Mouse (Mus musculus) kidney, postnatal 0 days (tissue): ENCODE measurements at regions not wholly inside any gene's neighbourhood (a gene's known extent, or its start where the extent isn't known, plus 50 kb on each side); places are given as distances from the start of the nearest gene placed in this dataset.

Source experiments
- ATAC-seq: fragments of 200-750 bp; cut with Nextera tagmentation; replicated peaks from 2 replicates; pipeline ENCODE4 v1.8.0; 2017; ENCODE audit warnings: low read depth, moderate number of reproducible peaks, moderate TSS enrichment, moderate library complexity; ENCODE audit not compliant: low FRiP score
- DNase-seq: peaks from one replicate; pipeline ENCODE4 v3.0.0-alpha.2; 2016; ENCODE audit warnings: low spot score
- H3K27ac ChIP-seq: fragments of 300-500 bp; sonication (generic); 2 replicates; pipeline ENCODE4 v1.5.1; 2014; ENCODE audit warnings: mild to moderate bottlenecking
- H3K27me3 ChIP-seq: fragments of 300-500 bp; sonication (generic); 2 replicates; pipeline ENCODE4 v1.6.1; 2014; ENCODE audit warnings: low read length, mixed read lengths; ENCODE audit not compliant: insufficient read depth
- H3K36me3 ChIP-seq: fragments of 300-500 bp; sonication (generic); 2 replicates; pipeline ENCODE4 v1.6.1; 2014; ENCODE audit warnings: low read length, mixed read lengths; ENCODE audit not compliant: insufficient read depth
- H3K4me1 ChIP-seq: fragments of 300-500 bp; sonication (generic); replicated peaks from 2 replicates; pipeline ENCODE4 v1.6.1; 2014; ENCODE audit warnings: antibody characterized with exemption, low read length, mixed read lengths; ENCODE audit not compliant: insufficient read depth
- H3K4me2 ChIP-seq: fragments of 300-500 bp; sonication (generic); 2 replicates; pipeline ENCODE4 v1.6.1; 2014; ENCODE audit warnings: mild to moderate bottlenecking, low read length, moderate library complexity, mixed read lengths
- H3K4me3 ChIP-seq: fragments of 300-500 bp; sonication (generic); replicated peaks from 2 replicates; pipeline ENCODE4 v1.5.1; 2014; ENCODE audit warnings: low read depth, low read length
- H3K9ac ChIP-seq: fragments of 300-500 bp; sonication (generic); 2 replicates; pipeline ENCODE4 v1.6.1; 2014; ENCODE audit warnings: low read depth, low read length
- H3K9me3 ChIP-seq: fragments of 300-500 bp; sonication (generic); replicated peaks from 2 replicates; pipeline ENCODE4 v1.6.1; 2016; ENCODE audit warnings: low read length, inconsistent platforms, mixed read lengths
- CTCF ChIP-seq: IDR thresholded peaks from 2 replicates; pipeline ENCODE4 v1.5.1; 2016; ENCODE audit warnings: antibody characterized with exemption, low read depth, mild to moderate bottlenecking, moderate library complexity
- WGBS: fragments of 180-500 bp; shearing (Covaris S2); extraction: QIAGEN DNeasy Blood & Tissue Kit; methylation state at CpG from one replicate; pipeline ENCODE4 v1.1.7; 2014; 5-methylcytosine and 5-hydroxymethylcytosine counted together

DNA sequence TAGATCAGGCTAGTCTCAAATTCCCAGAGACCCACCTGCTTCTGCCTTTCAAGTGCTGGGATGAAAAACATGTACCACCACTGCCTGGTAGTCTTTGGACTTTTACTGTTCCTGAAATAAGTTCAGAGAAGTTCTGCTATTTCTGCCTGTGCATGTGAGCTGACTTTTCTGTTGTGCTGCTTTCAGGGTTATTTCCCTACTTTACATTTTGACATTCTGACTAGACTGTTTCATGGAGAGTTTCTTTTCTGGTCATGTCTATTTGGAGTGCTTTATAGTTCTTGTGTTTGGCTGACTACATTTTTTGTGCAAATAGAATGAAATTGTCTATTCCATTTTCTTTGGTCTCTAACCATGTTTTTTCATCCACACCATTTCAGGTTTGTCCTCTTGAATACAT, 109.5 kb upstream of the Tbc1d2b start:
- Histone ChIP-seq H3K4me2 (no peak overlapping the region), H3K36me3 (no peaks in the 10 kb centered on the region), H3K9ac (no peak overlapping the region), H3K27ac (no peak overlapping the region), H3K4me3 (no peak overlapping the region), H3K4me1 (no peaks in the 10 kb centered on the region), H3K9me3 (no peaks in the 10 kb centered on the region), H3K27me3 (no peaks in the 10 kb centered on the region)
- DNase-seq: no peak
- TF ChIP-seq CTCF: no peak
- ATAC-seq: no peak

DNA sequence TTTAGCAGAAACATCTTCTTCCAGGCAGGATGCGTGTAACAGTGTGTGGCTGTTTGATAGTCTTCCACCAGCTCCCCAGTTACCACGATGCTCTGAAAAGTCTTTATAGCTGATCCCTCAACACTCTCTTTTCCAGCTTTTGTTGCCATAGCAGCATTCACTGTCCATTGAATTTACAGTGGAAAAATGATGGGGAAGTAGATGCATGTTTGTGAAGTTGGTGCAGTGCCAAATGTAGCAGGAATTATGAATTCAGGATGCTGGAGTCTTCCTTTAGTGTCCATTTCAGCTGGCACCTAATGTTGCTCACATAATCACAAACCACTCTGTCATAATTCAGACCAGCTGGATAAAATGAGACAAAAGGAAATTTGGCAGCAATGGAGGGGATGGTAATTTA, 99.0 kb upstream of the Tbc1d2b start:
- no peak overlapping the region for H3K9ac ChIP-seq
- no peak for DNase-seq
- H3K4me2 ChIP-seq: no peak overlapping the region

DNA sequence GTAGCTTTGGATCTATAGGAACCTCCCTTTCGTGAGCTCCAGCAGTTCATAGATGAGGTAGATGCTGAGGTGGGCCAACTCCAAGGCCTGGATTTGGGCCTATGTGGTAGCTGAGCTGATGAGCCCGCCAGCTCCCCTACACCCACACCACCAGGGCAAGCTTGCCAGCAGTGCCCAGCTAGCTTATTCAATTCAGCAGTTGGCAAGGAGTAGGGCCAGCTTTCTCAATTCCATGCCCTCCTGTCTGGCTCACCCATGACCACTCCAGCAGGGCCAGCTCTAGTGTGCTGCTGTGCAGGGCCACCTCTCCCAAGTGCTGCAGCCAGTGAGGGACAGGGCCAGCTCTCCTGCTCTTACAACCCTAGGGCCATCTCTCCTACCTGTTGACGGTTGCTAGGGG, 97.1 kb upstream of the Tbc1d2b start:
- Histone ChIP-seq H3K36me3 (no peaks in the 10 kb centered on the region), H3K27ac (no peak overlapping the region), H3K27me3 (no peaks in the 10 kb centered on the region), H3K9ac (no peak overlapping the region), H3K4me2 (no peak overlapping the region), H3K4me1 (no peaks in the 10 kb centered on the region), H3K9me3 (no peaks in the 10 kb centered on the region), H3K4me3 (no peak overlapping the region)
- TF ChIP-seq CTCF: no peak
- no peak for ATAC-seq
- no peak for DNase-seq
- 67% methylated on average over 3 of the region's 3 CpGs for WGBS

More for the DNA sequence above, 99.0 kb upstream of the Tbc1d2b start:
- Histone ChIP-seq H3K4me1 (no peaks in the 10 kb centered on the region), H3K36me3 (no peaks in the 10 kb centered on the region), H3K27ac (no peak overlapping the region), H3K27me3 (no peaks in the 10 kb centered on the region), H3K9me3 (no peaks in the 10 kb centered on the region), H3K4me3 (no peak overlapping the region)
- no peak for ATAC-seq
- no peak for TF ChIP-seq CTCF
- WGBS: 79% methylated on average over 2 of the region's 2 CpGs

DNA sequence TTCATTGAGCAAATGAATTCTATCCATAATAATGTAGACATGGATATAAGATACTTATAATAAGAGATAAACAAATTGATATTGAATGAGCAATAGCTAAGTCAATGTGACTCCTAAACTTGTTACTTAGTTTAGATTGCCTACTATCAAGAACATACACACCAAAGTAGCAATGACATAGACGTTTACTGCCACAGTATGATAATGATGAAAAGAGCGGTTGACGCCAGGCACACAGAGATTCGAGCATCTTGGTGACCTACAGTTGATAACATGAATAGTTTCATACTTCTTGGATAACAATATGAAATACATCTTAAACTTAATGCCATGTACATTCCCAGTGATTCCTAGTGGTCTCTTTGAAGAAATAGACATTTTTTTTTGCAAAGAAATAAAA, 55.9 kb upstream of the Tbc1d2b start:
- no peak for TF ChIP-seq CTCF
- Histone ChIP-seq H3K4me3 (no peak overlapping the region), H3K36me3 (no peaks in the 10 kb centered on the region), H3K4me1 (no peaks in the 10 kb centered on the region), H3K27ac (no peak overlapping the region), H3K9me3 (no peaks in the 10 kb centered on the region), H3K4me2 (no peak overlapping the region), H3K9ac (no peak overlapping the region), H3K27me3 (no peaks in the 10 kb centered on the region)
- DNase-seq: no peak
- WGBS: 83% methylated on average over 4 of the region's 4 CpGs
- no peak for ATAC-seq
